Mouse (Mus musculus) thymus, postnatal 4 days (tissue): ENCODE results near the gene Ago3.

Source experiments
- DNase-seq: peaks from one replicate; pipeline ENCODE4 v3.0.0; 2021

Ago3 gene

DNA sequence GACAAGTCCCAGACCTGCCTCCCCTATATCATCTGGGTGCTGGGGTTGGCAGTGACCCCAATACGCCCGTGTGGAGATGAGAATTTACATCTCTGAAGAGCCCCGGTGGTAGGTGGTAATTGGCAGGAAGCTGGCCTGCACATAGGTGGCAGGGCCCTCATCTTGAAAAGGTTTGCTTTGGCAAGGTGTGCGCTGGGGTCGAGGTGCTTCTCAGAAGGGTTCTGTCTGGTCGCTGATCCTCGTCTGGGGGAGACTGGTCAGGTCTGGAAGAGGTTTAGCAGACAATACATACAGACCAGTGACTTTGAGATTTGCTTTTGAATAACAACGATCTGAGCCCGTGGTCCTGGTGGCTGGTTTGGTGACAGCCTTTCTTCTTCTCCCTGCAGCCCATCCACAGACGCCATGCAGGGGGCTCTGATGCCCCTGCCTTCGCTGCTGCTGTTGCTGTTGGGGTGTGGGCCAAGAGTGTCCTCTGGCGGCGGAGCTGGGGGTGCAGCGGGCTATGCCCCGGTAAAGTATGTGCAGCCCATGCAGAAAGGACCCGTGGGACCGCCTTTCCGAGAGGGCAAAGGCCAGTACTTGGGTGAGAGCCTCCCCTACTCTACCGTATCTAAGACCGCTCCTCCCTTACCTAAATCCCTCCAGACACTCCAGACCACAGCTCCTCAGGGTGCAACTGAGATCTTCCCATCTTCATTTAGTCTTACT is 120.0 kb downstream of the Ago3 start:
- DNase-seq, result peak; percentile 67

DNA sequence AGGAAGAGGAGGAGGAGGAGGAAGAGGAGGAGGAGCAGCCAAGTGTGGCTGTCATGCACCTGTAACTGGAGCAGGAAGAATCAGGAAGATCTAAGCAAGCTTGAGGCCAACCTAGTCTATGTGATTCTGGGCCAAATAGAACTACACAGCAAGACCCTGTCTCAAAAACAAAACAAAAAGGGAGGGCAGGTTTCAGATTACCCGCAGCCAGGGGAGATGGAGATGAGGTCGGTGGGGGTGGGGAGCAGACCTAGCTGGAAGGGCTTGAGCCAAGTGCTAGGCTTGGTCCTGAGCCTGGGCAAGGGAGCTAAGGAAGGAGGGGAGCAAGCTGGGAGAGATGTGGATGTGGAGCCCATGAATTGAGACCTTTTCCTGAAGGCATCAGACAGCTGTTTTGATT is 122.5 kb downstream of the Ago3 start:
- DNase-seq, result no peak

DNA sequence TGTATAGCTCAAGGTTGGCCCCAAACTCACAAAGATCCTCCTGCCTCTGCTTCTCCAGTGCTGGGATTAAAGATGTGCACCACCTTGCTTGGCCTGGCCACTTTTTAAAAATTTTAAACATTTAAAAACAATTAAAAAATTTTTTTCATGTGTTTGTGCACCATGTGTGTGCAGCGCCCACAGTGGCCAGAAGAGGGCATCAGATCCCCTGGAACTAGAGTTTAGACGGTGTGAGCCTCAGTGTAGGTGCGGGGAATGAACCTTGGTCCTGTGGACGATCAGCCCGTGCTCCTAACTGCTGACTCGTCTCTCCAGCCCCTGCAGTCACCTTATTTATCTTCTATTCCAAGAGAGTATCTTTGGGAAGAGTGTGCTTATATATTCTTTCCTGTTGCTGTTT is 123.3 kb downstream of the Ago3 start:
- DNase-seq, result no peak

DNA sequence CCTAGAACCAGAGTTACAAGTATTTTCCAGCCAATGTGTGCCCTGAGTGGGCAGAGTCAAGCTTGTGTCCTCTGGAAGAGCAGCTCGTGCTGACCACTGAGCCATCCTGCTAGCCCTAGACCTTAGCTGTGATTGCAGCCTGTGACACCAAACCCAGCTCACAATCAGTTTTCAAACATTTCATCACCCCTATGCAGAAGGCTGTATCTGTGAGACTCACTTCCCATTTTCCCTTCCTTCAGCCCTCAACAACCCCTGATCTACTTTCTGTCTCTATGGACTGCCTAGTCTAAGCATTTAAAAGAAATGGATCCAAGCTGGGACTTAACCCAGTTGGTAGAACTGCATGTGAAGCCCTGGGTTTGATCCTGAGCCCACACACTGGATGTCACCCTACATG is 123.9 kb downstream of the Ago3 start:
- no peak for DNase-seq

DNA sequence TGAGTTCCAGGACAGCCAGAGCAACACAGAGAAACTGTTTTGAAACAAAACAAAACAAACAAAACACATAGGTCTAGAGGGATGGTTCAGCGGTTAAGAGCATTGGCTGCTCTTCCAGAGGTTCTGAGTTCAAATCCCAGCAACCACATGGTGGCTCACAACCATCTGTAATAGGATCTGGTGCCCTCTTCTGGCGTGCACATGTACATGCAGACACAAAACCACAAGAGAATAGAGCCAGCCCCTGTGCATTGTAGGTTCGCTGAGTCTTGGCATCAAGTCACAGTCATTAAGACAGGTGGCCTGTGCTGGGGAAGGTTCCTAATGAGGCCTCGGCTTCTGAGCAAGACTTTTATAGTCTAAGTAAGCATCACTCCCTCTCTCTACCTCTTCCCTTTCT is 125.5 kb downstream of the Ago3 start:
- no peak for DNase-seq

DNA sequence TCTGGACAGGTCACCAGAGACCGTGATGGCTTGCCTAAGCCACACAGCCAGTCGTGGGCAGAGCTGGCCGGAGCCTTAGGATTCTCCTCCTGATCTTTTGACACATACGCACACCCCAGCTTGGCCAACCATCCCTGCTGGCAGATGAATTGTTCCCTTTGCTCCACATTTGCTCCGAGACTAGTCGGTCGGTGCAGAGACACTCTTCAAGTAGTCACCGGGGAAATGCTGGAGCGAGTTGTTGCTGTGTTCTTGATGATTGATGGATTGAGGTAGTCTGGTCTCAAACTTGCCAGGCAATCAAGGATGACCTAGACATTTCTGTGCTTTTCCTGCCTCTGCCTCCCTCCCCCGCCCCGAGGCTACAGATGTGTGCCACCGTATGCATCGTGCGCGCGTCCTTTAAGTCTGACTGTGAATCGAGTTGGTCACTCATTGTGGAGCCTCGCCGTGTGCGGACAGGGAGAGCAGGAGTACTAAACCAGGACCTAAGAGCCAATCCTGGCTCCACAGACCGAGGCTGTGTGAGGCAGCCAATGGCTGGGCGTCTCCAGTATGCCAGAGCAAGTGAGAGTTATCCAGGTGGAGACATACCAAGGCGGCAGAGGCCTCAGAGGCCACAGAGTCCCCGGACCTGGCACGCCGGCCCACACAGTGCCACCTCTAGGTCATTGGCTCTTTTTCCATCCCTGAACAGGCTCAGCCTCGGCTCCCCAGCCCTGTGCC is 127.6 kb downstream of the Ago3 start:
- no peak for DNase-seq

DNA sequence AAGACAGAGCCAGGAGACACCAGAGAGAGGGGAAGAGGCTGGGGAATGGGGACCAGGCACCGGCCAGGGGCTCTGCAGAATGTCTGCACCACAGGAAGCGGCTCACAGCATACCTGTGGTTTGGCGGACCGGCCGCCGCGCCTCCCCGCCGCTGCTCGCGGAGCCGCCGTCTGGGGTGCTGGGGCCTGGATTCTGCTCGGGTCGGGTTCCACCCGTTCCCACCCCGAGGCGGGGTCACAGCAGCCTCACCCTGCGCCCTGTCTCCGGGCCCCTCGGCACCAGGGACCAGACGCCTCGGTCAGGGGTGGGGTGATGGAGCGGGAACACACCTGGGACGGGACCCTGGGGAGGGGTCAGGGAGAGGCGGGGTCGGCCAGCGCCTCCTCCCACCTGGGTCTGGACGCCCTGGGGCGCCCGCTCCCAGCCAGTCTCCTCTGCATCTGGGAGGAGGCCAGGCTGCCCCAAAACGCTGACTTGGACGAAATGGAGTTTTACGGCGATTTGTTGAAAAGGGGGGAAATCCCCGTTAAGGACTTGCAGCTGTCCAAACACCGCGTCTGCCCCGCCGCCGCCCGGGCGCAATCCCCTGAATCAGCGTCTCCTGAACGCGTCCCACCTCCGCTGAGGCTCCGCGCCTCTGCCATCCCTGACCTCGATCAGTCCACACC is 128.3 kb downstream of the Ago3 start:
- peak; percentile 35 for DNase-seq

DNA sequence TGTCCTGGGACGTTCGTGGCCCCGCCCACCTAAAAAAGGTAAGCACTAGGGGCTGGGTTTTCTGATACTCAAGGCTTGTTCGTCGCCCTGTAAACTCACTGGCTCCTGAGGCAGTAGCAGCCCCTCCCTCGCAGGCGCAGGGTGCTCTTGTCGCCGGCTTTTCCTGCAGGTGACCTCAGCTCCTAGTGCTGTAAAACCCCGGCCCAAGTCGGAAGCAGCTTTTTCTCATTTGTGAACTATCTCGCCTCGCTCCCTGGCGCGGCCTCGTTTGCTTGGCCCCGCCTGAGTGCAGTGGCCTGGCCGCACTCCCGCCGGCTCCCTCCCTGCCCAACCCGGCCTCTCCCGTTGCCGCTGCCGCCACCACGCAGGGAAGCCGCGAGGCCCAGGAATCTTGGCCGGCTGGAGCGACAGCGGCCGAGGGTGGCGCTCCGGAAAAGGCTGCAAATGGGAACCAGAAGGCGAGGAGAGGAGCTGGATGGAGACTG is 132.7 kb downstream of the Ago3 start:
- peak; percentile 44 for DNase-seq

DNA sequence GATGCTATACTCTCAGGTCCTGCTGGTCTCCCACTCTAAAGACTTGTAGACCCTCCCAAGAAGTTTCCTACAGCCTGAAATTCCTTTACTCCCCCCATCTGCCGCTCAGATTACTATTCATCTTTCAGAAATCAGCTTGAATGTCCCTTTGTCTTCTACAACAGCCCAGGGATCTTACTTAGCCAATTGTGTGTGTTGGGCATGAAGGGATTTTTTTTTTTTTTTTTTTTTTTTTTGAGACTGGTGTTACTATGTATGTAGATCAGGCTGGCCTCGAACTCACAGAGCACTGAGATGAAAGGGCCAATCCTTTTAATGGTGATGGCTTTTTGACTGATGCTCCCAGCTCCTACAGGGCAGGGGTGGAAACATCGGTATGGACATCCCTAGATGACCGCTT is 133.4 kb downstream of the Ago3 start:
- no peak for DNase-seq

- no peak for DNase-seq
These were observed 134.2 kb downstream of the Ago3 start for GRCm38 (mm10) chr4:126295152-126295551.

DNA sequence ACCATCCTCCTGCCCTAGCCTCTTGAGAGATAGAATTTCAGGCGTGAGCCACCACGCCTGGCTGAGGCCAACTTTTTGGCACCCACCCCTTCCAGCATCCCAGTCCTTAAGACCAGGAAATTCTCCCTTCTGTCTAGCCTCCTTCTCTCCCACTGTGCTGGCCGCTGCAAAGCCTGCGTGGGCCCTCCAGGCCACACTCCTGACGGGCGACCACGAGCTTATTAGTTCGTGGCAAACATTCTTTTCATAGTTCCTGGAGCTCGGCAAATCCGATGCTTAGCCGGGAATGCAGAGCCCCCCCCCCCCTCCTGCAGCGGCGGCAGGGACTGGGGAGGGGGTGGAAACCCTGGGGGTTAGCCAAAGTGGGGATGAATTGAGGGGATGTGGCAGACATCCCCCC is 138.2 kb downstream of the Ago3 start:
- DNase-seq, result no peak

DNA sequence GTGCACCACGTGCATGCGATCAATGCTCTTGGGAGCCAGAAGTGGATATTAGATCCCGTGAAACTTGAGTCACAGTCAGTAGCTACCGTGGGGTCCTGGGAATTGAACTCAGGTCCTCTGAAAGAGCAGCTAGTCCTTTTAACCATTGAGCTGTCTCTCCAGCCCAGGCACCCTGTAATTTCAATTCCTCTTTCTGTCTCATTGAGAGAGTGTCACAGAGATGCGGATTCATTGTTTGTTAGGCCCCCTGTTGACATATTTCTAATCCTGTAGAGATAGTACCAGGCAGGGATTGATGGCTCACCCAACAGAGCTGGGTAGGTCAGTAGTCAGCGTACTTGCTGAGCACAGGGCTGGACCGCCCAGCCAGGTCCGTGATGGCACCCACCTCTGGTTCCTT is 139.0 kb downstream of the Ago3 start:
- no peak for DNase-seq

- no peak for DNase-seq
These were observed 141.2 kb downstream of the Ago3 start for GRCm38 (mm10) chr4:126288085-126288666.

GRCm38 (mm10) chr4:126287302-126287995 is 141.9 kb downstream of the Ago3 start:
- no peak for DNase-seq

DNA sequence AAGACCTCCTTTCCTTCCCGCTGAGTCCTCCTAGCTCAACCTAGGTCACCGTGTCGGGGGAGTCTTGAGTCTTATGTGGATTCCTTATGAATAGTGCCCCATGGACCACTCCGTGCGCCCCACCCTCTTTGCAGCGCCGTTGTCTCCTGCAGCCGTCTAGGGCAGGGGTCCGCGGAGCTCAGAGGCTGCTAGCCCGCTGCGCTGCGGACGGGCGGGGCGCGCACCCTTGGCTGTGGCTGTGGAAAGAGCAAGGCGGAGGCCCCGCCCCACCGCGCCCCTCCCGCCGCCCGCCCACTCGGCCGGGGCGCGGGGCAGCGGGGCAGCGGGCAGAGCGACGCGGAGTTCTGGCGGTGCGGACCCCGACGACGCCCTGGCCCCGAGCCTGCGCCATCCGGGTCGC is 142.9 kb downstream of the Ago3 start, which contains the start of gene Col8a2:
Gene Col8a2, plus strand, starts transcription at position 302 of the 400 bp plus-strand sequence.
- peak; percentile 28 for DNase-seq

- no peak for DNase-seq
These were observed 145.8 kb downstream of the Ago3 start for GRCm38 (mm10) chr4:126283582-126283981.

GRCm38 (mm10) chr4:126281706-126282105 is 147.7 kb downstream of the Ago3 start:
- no peak for DNase-seq
